Mouse (Mus musculus) thymus, postnatal 4 days (tissue): ENCODE measurements around the gene Syngap1.
"Not testable (repeated sequence)": the region's sequence is repeated elsewhere in the genome, so short reads cannot be mapped to it uniquely, and the experiment has no call there.

ENCODE experiments used
- DNase-seq: peaks from one replicate; pipeline ENCODE4 v3.0.0; 2021

The Syngap1 gene

DNA sequence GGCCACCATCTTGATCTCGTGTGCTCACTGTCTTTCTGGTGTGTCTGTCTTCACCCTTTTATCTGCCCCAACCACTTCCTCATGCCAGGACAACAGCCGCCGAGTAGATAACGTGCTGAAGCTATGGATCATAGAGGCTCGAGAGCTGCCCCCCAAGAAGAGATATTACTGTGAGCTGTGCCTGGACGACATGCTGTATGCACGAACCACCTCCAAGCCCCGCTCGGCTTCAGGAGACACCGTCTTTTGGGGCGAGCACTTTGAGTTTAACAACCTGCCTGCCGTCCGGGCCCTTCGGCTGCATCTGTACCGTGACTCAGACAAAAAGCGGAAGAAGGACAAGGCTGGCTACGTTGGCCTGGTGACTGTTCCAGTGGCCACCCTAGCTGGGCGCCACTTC lies 15.8 kb downstream of the Syngap1 start:
- DNase-seq: no peak

GRCm38 (mm10) chr17:26957872-26958271 lies 16.8 kb downstream of the Syngap1 start:
- DNase-seq: no peak

DNA sequence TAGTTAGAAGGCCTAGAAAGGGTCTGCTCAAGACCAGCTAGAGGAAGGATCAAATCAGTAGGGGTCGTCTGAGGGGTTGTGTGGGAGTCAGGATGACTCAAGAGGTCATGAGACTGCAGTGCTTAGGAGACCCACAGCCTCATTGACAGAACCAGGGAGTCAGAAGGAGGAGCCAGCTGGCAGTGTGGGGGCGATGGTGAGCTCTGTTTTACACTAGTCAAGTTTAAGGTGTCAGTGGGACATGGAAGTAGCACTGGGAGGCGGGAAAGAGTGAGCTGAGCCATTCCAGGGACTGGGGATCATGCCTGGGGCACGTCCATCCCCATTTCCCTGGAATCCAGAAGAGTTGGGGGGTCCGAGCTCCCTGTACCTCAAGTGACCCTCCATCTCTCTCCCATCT lies 17.8 kb downstream of the Syngap1 start:
- no peak for DNase-seq

GRCm38 (mm10) chr17:26959815-26960214 lies 18.8 kb downstream of the Syngap1 start:
- no peak for DNase-seq

- DNase-seq: no peak
These were observed 20.7 kb downstream of the Syngap1 start for GRCm38 (mm10) chr17:26961572-26962240.

DNA sequence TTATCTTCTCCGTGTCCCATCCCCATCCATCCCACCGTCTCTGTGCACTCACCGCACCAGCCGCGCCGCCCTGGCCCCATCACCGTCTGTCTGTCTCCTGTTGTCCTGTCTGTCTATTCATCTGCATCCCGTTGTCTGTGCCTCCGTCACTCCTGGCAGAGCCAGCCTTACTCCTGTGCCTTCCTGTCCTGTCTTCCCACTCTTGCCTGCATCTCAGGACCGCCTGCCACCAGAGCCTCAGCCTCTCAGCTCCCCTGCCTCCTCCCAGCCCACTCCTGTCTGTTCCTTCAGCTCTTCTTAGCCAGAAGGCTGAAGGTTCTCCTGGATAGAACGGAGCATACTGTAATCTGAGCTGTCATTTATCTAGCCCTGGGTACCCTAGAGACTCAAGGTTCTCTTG lies 25.9 kb downstream of the Syngap1 start:
- no peak for DNase-seq

DNA sequence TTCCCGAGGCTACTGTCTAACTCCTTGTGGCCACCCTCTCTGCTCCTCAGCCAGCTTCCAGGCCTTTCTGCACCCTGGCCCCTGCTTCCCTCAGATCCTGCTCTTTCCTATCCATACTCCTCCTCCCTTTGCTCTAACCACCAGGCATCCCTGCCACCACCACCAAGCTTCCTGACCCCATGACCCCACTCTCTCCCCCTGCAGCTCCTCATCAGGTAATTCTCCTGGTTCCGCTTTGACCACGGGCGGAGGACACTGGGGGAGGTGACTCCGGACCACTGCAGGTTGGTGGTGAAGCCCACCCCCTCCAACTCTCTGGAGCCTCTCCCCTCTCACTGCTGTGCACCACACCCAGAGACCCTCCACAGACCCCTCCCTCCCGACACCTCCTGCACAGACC lies 26.4 kb downstream of the Syngap1 start:
- no peak for DNase-seq

DNA sequence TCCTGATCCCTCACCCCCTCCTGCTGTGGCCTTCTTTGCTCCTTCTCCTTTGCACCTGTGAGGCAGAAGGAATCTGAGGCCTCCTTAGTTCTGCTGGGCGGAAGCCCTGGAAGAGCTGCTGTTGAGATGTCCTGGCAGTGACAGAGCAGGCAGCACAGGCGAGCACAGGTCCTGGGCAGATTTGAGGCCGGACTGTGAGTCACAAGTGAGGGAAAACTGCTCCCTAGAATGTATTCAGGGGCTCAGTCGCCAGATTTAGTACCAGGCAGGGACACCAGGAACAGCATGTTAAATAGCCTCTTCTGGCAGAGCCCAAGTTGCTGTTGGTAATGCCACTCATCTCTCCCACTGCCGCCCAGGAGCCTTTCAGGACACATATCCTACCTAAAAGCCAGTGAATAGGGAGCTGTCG lies 27.2 kb downstream of the Syngap1 start:
- no peak for DNase-seq

GRCm38 (mm10) chr17:26969257-26969656 lies 28.2 kb downstream of the Syngap1 start:
- no peak for DNase-seq

DNA sequence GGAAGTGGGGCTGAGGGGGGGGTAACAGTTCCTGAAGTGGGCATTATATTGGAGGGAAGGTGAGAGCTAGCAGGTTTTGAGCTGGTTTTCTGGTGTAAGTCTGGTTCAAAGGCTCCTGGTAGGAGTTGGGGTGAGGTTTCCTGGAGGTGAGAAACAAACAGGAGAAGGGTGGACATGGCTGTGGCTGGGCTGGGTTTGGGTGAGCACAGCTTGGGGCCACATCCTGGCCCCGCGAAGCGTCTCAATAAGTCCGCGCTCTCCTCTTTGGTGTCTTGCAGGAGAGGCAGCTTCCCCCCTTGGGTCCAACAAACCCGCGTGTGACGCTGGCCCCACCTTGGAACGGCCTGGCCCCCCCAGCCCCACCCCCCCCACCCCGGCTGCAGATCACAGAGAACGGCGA lies 29.2 kb downstream of the Syngap1 start:
- DNase-seq: no peak

- DNase-seq: no peak
These were observed 30.3 kb downstream of the Syngap1 start for GRCm38 (mm10) chr17:26971247-26971905.

DNA sequence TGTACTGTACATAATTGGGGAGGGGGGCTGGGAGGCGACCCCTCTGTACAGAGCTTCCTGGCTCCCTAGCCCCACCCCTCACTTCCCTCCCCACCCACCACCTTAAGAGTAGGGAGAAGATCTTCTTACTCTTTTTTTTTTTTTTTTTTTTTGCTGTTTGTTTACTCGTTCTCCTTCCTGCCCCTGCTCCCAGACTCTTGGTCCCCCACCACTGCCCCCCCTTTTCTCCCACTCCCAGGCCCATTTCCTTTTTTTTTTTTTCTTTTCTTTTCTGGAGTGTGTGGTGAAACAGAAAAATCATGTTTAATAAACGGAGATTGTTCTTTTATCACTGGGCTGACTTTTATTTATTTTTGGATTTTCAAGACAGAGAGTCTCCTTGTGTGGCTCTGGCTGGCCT lies 31.1 kb downstream of the Syngap1 start:
- DNase-seq: no peak

- peak; percentile 97 for DNase-seq
These were observed 31.9 kb downstream of the Syngap1 start, which contains the start of gene Zbtb9 for GRCm38 (mm10) chr17:26972703-26973574. Gene Zbtb9 (plus strand): TSS chr17:26973167.

DNA sequence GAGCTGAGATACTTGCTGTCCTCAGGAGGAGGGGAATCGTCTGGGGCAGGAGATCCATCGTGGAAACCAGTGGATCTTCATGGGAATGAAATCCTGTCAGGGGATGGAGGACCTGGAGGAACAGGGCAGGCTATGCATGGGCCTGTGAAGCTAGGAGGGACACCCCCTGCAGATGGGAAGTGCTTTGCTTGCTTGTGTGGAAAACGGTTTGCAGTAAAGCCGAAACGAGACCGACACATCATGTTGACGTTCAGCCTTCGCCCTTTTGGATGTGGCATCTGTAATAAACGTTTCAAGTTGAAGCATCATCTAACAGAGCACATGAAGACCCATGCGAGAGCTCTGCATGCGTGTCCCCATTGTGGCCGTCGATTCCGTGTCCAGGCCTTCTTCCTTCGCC lies 33.5 kb downstream of the Syngap1 start:
- DNase-seq: no peak

DNA sequence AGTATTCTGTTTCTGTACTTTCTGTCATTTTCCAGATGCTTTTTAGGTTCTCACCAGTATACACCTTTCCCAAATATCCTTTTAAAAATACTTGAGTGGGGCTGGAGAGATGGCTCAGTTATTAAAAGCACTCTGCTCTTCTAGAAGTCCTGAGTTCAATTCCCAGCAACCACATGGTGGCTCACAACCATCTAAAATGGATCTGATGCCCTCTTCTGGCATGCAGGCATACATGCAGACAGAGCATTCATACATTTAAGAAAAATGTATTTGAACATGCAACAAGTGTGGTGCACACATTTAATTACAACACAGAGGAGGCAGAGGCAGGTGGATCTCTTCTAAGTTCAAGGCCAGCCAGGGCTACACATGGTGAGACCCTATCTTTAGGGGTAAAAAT lies 34.4 kb downstream of the Syngap1 start:
- no peak for DNase-seq

DNA sequence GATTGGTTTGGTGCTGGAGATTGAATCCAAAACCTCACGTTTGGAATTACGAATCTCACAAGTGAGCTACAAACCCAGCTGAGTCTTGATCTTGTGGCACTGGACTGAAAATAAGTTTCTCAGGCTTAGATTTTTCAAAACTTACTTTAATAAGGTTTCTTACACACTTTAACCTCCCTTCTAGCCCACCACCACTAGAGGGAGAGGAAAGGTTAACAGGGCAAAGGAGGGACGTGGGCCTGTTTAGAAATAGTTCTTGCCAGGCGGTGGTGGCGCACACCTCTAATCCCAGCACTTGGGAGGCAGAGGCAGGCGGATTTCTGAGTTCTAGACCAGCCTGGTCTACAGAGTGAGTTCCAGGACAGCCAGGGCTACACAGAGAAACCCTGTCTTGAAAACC lies 36.3 kb downstream of the Syngap1 start:
- DNase-seq: not testable (repeated sequence)

GRCm38 (mm10) chr17:26979426-26979825 lies 38.4 kb downstream of the Syngap1 start:
- DNase-seq: no peak

DNA sequence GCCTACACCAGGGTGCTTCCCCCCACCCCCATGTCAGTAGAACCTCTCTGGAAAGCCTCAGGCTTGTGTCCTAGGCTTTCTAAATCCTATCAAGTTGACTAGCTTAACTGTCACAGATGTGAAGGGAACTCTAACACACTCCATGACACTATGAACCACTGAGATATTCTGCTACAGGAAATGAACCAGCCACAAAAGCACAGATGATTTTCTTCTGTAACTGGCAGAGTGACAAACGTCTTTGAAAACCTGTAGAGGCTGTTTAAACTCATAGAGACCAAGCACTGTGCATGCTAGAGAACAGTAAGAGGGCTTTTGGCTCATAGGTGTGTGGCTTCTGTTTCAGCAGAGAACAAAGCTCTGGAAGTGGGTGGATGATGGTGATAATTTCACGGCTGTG lies 40.0 kb downstream of the Syngap1 start:
- DNase-seq: no peak

- DNase-seq: no peak
These were observed 42.3 kb downstream of the Syngap1 start for GRCm38 (mm10) chr17:26983382-26983781.

DNA sequence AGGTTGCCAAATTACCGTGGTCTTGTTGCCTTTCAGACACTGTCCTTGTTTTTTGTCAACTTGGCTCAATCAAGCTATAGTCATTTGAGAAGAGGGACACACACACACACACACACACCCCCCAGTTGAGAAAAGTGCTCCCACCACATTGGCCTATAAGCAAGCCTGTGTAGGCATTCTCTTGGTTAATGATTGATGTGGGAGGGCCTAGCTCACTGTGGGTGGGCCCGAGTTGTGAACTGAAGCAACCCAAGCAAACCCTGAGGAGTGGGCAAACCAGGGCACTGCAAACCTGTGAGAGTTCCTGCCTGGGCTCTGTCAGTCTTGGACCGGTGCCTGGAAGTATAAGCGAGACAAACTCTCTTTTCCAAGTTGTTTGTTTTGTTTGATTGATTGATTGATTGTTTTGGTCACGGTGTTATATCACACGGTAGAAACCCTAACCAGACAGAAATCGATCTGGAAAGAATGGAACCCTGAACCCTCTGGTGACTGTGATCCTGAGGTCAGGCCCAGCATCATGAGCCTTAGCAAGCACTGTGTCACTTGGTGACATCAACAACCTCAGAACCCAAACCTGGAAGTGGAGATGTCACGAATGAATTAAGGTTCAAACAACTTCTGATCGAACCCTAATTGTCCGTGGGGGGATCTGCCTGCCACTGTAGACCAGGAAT lies 44.6 kb downstream of the Syngap1 start:
- DNase-seq: no peak

- DNase-seq: no peak
These were observed 49.5 kb downstream of the Syngap1 start for GRCm38 (mm10) chr17:26990521-26990920.

DNA sequence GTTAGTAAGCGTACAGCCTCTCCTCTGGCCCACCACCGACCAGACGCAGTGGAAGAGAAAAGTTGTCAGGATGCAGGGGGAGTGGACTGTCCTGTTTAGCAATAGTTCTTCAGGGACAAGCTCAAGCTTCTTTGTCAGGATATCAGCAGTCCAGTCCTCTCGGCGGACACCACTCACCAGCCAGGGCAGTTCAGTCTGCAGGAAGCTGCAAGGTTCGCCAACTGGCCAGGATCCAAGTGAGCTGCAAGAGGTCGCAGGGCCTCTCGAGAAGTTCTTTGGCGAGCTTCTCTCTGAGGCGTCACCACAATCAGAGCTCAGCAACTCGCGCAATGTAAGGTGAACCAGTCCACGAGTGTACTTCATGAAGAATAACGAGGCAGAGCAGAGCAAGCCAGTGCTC lies 53.4 kb downstream of the Syngap1 start:
- no peak for DNase-seq

- DNase-seq: no peak
These were observed 54.0 kb downstream of the Syngap1 start for GRCm38 (mm10) chr17:26995006-26995405.
